Mouse (Mus musculus): ENCODE results near the gene Tbl3. TPM values are rescaled to one million over a fixed set of nuclear protein-coding genes. Genes with fewer than 3 reads are reported as not detected.
"Not testable (repeated sequence)": the region's sequence is repeated elsewhere in the genome, so short reads cannot be mapped to it uniquely, and the experiment has no call there.

Gene Tbl3
- polyA plus RNA-seq, 1 experiment from 2014 or later: 67.8 TPM

- not testable (repeated sequence) for ATAC-seq (ENCODE audit: insufficient number of reproducible peaks, insufficient read depth, low FRiP score, low read depth); H3K36me3 ChIP-seq (ENCODE audit: control insufficient read depth, insufficient read depth, low read length); H3K9me3 ChIP-seq (ENCODE audit: control insufficient read depth, low read depth, low read length); H3K27me3 ChIP-seq (ENCODE audit: control insufficient read depth, insufficient read depth, low read length)
- H3K4me2 ChIP-seq (replicated peaks; ENCODE audit: low read depth, low read length): peak overlapping the region; percentile 69
- H3K27ac ChIP-seq (ENCODE audit: low read length): peak overlapping the region; percentile 74; the same call in 1 of the 2 replicates
- H3K4me3 ChIP-seq (ENCODE audit: low read depth, low read length): peak overlapping the region; percentile 91
- 7% methylated on average over 15 of the region's 15 CpGs for WGBS
- H3K9ac ChIP-seq (replicated peaks; ENCODE audit: low read depth, low read length): 0 out of 2 replicates have a peak overlapping the region, but pooled peaks have one; percentile 95
- H3K4me1 ChIP-seq (ENCODE audit: control insufficient read depth, insufficient read depth, low read length): peaks cover 29% of the 10 kb centered on the region
These were observed 38.3 kb downstream of the Tbl3 start for GRCm38 (mm10) chr17:24669214-24669544.

- Histone ChIP-seq H3K4me1 (ENCODE audit: control insufficient read depth, insufficient read depth, low read length) (peaks cover 27% of the 10 kb centered on the region), H3K36me3 (ENCODE audit: control insufficient read depth, insufficient read depth, low read length) (no peaks in the 10 kb centered on the region), H3K4me3 (ENCODE audit: low read depth, low read length) (no peak overlapping the region), H3K4me2 (replicated peaks; ENCODE audit: low read depth, low read length) (no peak overlapping the region), H3K27me3 (ENCODE audit: control insufficient read depth, insufficient read depth, low read length) (no peaks in the 10 kb centered on the region), H3K27ac (ENCODE audit: low read length) (no peak overlapping the region), H3K9ac (replicated peaks; ENCODE audit: low read depth, low read length) (no peak overlapping the region), H3K9me3 (ENCODE audit: control insufficient read depth, low read depth, low read length) (no peaks in the 10 kb centered on the region)
- ATAC-seq (ENCODE audit: insufficient number of reproducible peaks, insufficient read depth, low FRiP score, low read depth): peak; percentile 33; the same call in 1 of the 2 replicates
- 21% methylated on average over 6 of the region's 6 CpGs for WGBS
These were observed 40.0 kb downstream of the Tbl3 start for GRCm38 (mm10) chr17:24667416-24667815.

GRCm38 (mm10) chr17:24667011-24667410 lies 40.4 kb downstream of the Tbl3 start:
- not testable (repeated sequence) for H3K36me3 ChIP-seq (ENCODE audit: control insufficient read depth, insufficient read depth, low read length); H3K27ac ChIP-seq (ENCODE audit: low read length); H3K4me2 ChIP-seq (replicated peaks; ENCODE audit: low read depth, low read length); H3K9me3 ChIP-seq (ENCODE audit: control insufficient read depth, low read depth, low read length); H3K4me3 ChIP-seq (ENCODE audit: low read depth, low read length); H3K27me3 ChIP-seq (ENCODE audit: control insufficient read depth, insufficient read depth, low read length); ATAC-seq (ENCODE audit: insufficient number of reproducible peaks, insufficient read depth, low FRiP score, low read depth); H3K9ac ChIP-seq (replicated peaks; ENCODE audit: low read depth, low read length)
- peaks cover 23% of the 10 kb centered on the region for H3K4me1 ChIP-seq (ENCODE audit: control insufficient read depth, insufficient read depth, low read length)
- WGBS: 66% methylated on average over 7 of the region's 7 CpGs

- Histone ChIP-seq H3K4me2 (replicated peaks; ENCODE audit: low read depth, low read length) (peak within 1 kb of the TSS; percentile 93), H3K4me1 (ENCODE audit: control insufficient read depth, insufficient read depth, low read length) (peaks cover 7% of the 10 kb centered on the region; the same call in 1 of the 2 replicates), H3K27me3 (ENCODE audit: control insufficient read depth, insufficient read depth, low read length) (peaks cover 5% of the 10 kb centered on the region; the same call in 1 of the 2 replicates), H3K9me3 (ENCODE audit: control insufficient read depth, low read depth, low read length) (no peaks in the 10 kb centered on the region), H3K27ac (ENCODE audit: low read length) (no peak within 1 kb of the TSS), H3K36me3 (ENCODE audit: control insufficient read depth, insufficient read depth, low read length) (no peaks in the 10 kb centered on the region), H3K4me3 (ENCODE audit: low read depth, low read length) (peak within 1 kb of the TSS; percentile 38), H3K9ac (replicated peaks; ENCODE audit: low read depth, low read length) (peak within 1 kb of the TSS; percentile 33; the same call in 1 of the 2 replicates)
- WGBS: 2% methylated on average over 47 of the region's 47 CpGs
- ATAC-seq (ENCODE audit: insufficient number of reproducible peaks, insufficient read depth, low FRiP score, low read depth): peak; percentile 53; the same call in 1 of the 2 replicates
These were observed 49.3 kb downstream of the Tbl3 start, which contains the start of gene Npw for GRCm38 (mm10) chr17:24658017-24658758. Gene Npw (minus strand): TSS chr17:24658457.

- Histone ChIP-seq H3K4me1 (ENCODE audit: control insufficient read depth, insufficient read depth, low read length) (peaks cover 11% of the 10 kb centered on the region; the same call in 1 of the 2 replicates), H3K4me3 (ENCODE audit: low read depth, low read length) (no peak overlapping the region), H3K9me3 (ENCODE audit: control insufficient read depth, low read depth, low read length) (no peaks in the 10 kb centered on the region), H3K27me3 (ENCODE audit: control insufficient read depth, insufficient read depth, low read length) (peaks cover 5% of the 10 kb centered on the region; the same call in 1 of the 2 replicates), H3K36me3 (ENCODE audit: control insufficient read depth, insufficient read depth, low read length) (no peaks in the 10 kb centered on the region), H3K9ac (replicated peaks; ENCODE audit: low read depth, low read length) (no peak overlapping the region), H3K4me2 (replicated peaks; ENCODE audit: low read depth, low read length) (no peak overlapping the region), H3K27ac (ENCODE audit: low read length) (no peak overlapping the region)
- ATAC-seq (ENCODE audit: insufficient number of reproducible peaks, insufficient read depth, low FRiP score, low read depth): no peak
- 76% methylated on average over 4 of the region's 4 CpGs for WGBS
These were observed 52.5 kb downstream of the Tbl3 start for GRCm38 (mm10) chr17:24654969-24655368.

GRCm38 (mm10) chr17:24653967-24654710 lies 53.3 kb downstream of the Tbl3 start:
- H3K27ac ChIP-seq (ENCODE audit: low read length): no peak overlapping the region

GRCm38 (mm10) chr17:24651835-24652234 lies 55.6 kb downstream of the Tbl3 start:
- Histone ChIP-seq H3K4me3 (ENCODE audit: low read depth, low read length) (no peak overlapping the region), H3K27me3 (ENCODE audit: control insufficient read depth, insufficient read depth, low read length) (no peaks in the 10 kb centered on the region), H3K36me3 (ENCODE audit: control insufficient read depth, insufficient read depth, low read length) (no peaks in the 10 kb centered on the region), H3K9me3 (ENCODE audit: control insufficient read depth, low read depth, low read length) (no peaks in the 10 kb centered on the region), H3K4me1 (ENCODE audit: control insufficient read depth, insufficient read depth, low read length) (peaks cover 13% of the 10 kb centered on the region; the same call in 1 of the 2 replicates), H3K4me2 (replicated peaks; ENCODE audit: low read depth, low read length) (no peak overlapping the region), H3K9ac (replicated peaks; ENCODE audit: low read depth, low read length) (no peak overlapping the region), H3K27ac (ENCODE audit: low read length) (no peak overlapping the region)
- WGBS: 67% methylated on average over 3 of the region's 3 CpGs
- ATAC-seq (ENCODE audit: insufficient number of reproducible peaks, insufficient read depth, low FRiP score, low read depth): no peak

More at GRCm38 (mm10) chr17:24653967-24654710, 53.3 kb downstream of the Tbl3 start:
- peaks cover 16% of the 10 kb centered on the region; the same call in 1 of the 2 replicates for H3K4me1 ChIP-seq (ENCODE audit: control insufficient read depth, insufficient read depth, low read length)
- H3K27me3 ChIP-seq (ENCODE audit: control insufficient read depth, insufficient read depth, low read length): peaks cover 4% of the 10 kb centered on the region; the same call in 1 of the 2 replicates
- no peaks in the 10 kb centered on the region for H3K36me3 ChIP-seq (ENCODE audit: control insufficient read depth, insufficient read depth, low read length)
- H3K4me2 ChIP-seq (replicated peaks; ENCODE audit: low read depth, low read length): peak overlapping the region; percentile 60
- H3K4me3 ChIP-seq (ENCODE audit: low read depth, low read length): peak overlapping the region; percentile 28
- ATAC-seq (ENCODE audit: insufficient number of reproducible peaks, insufficient read depth, low FRiP score, low read depth): peak; percentile 30; the same call in 1 of the 2 replicates
- WGBS: 2% methylated on average over 19 of the region's 19 CpGs
- 0 out of 2 replicates have a peak overlapping the region, but pooled peaks have one; percentile 18 for H3K9ac ChIP-seq (replicated peaks; ENCODE audit: low read depth, low read length)
- no peaks in the 10 kb centered on the region for H3K9me3 ChIP-seq (ENCODE audit: control insufficient read depth, low read depth, low read length)

GRCm38 (mm10) chr17:24650766-24651165 lies 56.7 kb downstream of the Tbl3 start:
- H3K36me3 ChIP-seq (ENCODE audit: control insufficient read depth, insufficient read depth, low read length): peaks cover 3% of the 10 kb centered on the region; the same call in 1 of the 2 replicates
- no peak overlapping the region for H3K27ac ChIP-seq (ENCODE audit: low read length)
- H3K27me3 ChIP-seq (ENCODE audit: control insufficient read depth, insufficient read depth, low read length): no peaks in the 10 kb centered on the region
- no peaks in the 10 kb centered on the region for H3K9me3 ChIP-seq (ENCODE audit: control insufficient read depth, low read depth, low read length)
- 85% methylated on average over 4 of the region's 4 CpGs for WGBS
- ATAC-seq (ENCODE audit: insufficient number of reproducible peaks, insufficient read depth, low FRiP score, low read depth): no peak
- peaks cover 13% of the 10 kb centered on the region; the same call in 1 of the 2 replicates for H3K4me1 ChIP-seq (ENCODE audit: control insufficient read depth, insufficient read depth, low read length)
- peak overlapping the region; percentile 97; the same call in 1 of the 2 replicates for H3K4me2 ChIP-seq (replicated peaks; ENCODE audit: low read depth, low read length)
- H3K4me3 ChIP-seq (ENCODE audit: low read depth, low read length): 0 out of 2 replicates have a peak overlapping the region, but pooled peaks have one; percentile 72
- 0 out of 2 replicates have a peak overlapping the region, but pooled peaks have one; percentile 74 for H3K9ac ChIP-seq (replicated peaks; ENCODE audit: low read depth, low read length)
